Mouse (Mus musculus): ENCODE results near the gene Ngdn. TPM values are rescaled to one million over a fixed set of nuclear protein-coding genes. Genes with fewer than 3 reads are reported as not detected.
A peak's percentile ranks its signal among the peaks of the same experiment; 100 is the strongest.

The Ngdn gene
- polyA plus RNA-seq, 1 experiment from 2014 or later, result 85.9 TPM

MicroRNAs within 50 kb of the gene (microRNA counts, 519-probe panel; counts per million panel counts)
- not detected for microRNA mmu-miR-208b

Small RNA genes within 50 kb of the gene (microRNA-seq; reads per million reads assigned to microRNA genes)
- gene Mir208b, result 47.4 reads per million, percentile 46 among the genes with 10 or more reads in this experiment

Other genes starting within 250 kb of the Ngdn start
- gene Slc7a8, start 233.5 kb upstream of the Ngdn start, polyA plus RNA-seq (2014; fragmentation: Nextera tagmentation; extraction: Ambion mirVana), result 2.8 and 3.0 TPM in 2 replicates
- gene Rnf212b, start 201.3 kb upstream of the Ngdn start, polyA plus RNA-seq (2014; fragmentation: Nextera tagmentation; extraction: Ambion mirVana), result not detected in 2 replicates
- gene Homez, start 144.5 kb upstream of the Ngdn start, polyA plus RNA-seq (2014; fragmentation: Nextera tagmentation; extraction: Ambion mirVana), result 13.2 and 19.9 TPM in 2 replicates
- gene Ppp1r3e, start 137.9 kb upstream of the Ngdn start, polyA plus RNA-seq (2014; fragmentation: Nextera tagmentation; extraction: Ambion mirVana), result 0.23 and 0.68 TPM in 2 replicates
- 2.4 and 3.3 TPM in 2 replicates for gene Bcl2l2, start 132.1 kb upstream of the Ngdn start, polyA plus RNA-seq (2014; fragmentation: Nextera tagmentation; extraction: Ambion mirVana)
- gene Gm20521, start 132.0 kb upstream of the Ngdn start, polyA plus RNA-seq (2014; fragmentation: Nextera tagmentation; extraction: Ambion mirVana), result not detected in 2 replicates
- gene Pabpn1, start 123.0 kb upstream of the Ngdn start, polyA plus RNA-seq (2014; fragmentation: Nextera tagmentation; extraction: Ambion mirVana), result 166 and 173 TPM in 2 replicates
- gene Slc22a17, start 102.3 kb upstream of the Ngdn start, polyA plus RNA-seq (2014; fragmentation: Nextera tagmentation; extraction: Ambion mirVana), result 35.4 and 36.0 TPM in 2 replicates
- gene Efs, start 89.3 kb upstream of the Ngdn start, polyA plus RNA-seq (2014; fragmentation: Nextera tagmentation; extraction: Ambion mirVana), result 24.4 and 27.6 TPM in 2 replicates
- gene Il25, start 82.8 kb upstream of the Ngdn start, polyA plus RNA-seq (2014; fragmentation: Nextera tagmentation; extraction: Ambion mirVana), result not detected in 2 replicates
- 0.19 and 0.71 TPM in 2 replicates for gene Cmtm5, start 79.2 kb upstream of the Ngdn start, polyA plus RNA-seq (2014; fragmentation: Nextera tagmentation; extraction: Ambion mirVana)
- gene Myh6, start 48.5 kb upstream of the Ngdn start, polyA plus RNA-seq (2014; fragmentation: Nextera tagmentation; extraction: Ambion mirVana), result 0.51 TPM in 1 of 2 replicates, not detected in the other
- gene Gm17428, start 38.5 kb upstream of the Ngdn start, polyA plus RNA-seq (2014; fragmentation: Nextera tagmentation; extraction: Ambion mirVana), result not detected in 2 replicates
- gene Myh7, start 20.8 kb upstream of the Ngdn start, polyA plus RNA-seq (2014; fragmentation: Nextera tagmentation; extraction: Ambion mirVana), result 0.52 and 1.1 TPM in 2 replicates
- 11.3 and 11.5 TPM in 2 replicates for gene Zfhx2, start 76.9 kb downstream of the Ngdn start, polyA plus RNA-seq (2014; fragmentation: Nextera tagmentation; extraction: Ambion mirVana)
- 22.0 and 22.7 TPM in 2 replicates for gene Thtpa, start 79.3 kb downstream of the Ngdn start, polyA plus RNA-seq (2014; fragmentation: Nextera tagmentation; extraction: Ambion mirVana)
- 9.5 and 10.1 TPM in 2 replicates for gene Ap1g2, start 91.1 kb downstream of the Ngdn start, polyA plus RNA-seq (2014; fragmentation: Nextera tagmentation; extraction: Ambion mirVana)
- 2.2 and 2.8 TPM in 2 replicates for gene Jph4, start 101.5 kb downstream of the Ngdn start, polyA plus RNA-seq (2014; fragmentation: Nextera tagmentation; extraction: Ambion mirVana)
- gene Dhrs2, start 206.6 kb downstream of the Ngdn start, polyA plus RNA-seq (2014; fragmentation: Nextera tagmentation; extraction: Ambion mirVana), result not detected in 2 replicates

Data from midbrain, embryonic 11.5 days (tissue).